Mouse (Mus musculus) liver, postnatal 0 days (tissue): ENCODE measurements around the gene Wdr91.

Experiments used
- CTCF ChIP-seq: sonication (generic); IDR thresholded peaks from 2 replicates; pipeline ENCODE4 v1.5.1; 2016; ENCODE audit warnings: antibody characterized with exemption, low read depth
- EP300 ChIP-seq: IDR thresholded peaks from 2 replicates; pipeline ENCODE4 v1.6.1; 2016; ENCODE audit warnings: antibody characterized with exemption, low read depth, mild to moderate bottlenecking

GRCm38 (mm10) chr6:34865213-34865612 is 45.5 kb downstream of the Wdr91 start:
- no peak for TF ChIP-seq CTCF
- TF ChIP-seq EP300, result no peak
